Mouse (Mus musculus) v-Abl transformed pro-B cells (cell line): ENCODE data around the gene Gm3633.
"Not testable (repeated sequence)": the region's sequence is repeated elsewhere in the genome, so short reads cannot be mapped to it uniquely, and the experiment has no call there.

Source experiments
- in situ Hi-C, 2 experiments: fragments of 400-800 bp; cut with MboI; formaldehyde crosslinking; loops; one replicate each; pipeline ENCODE4 v1.15.1; 2025; ENCODE audit not compliant: unreplicated experiment in 2 of 2

The Gm3633 gene

DNA sequence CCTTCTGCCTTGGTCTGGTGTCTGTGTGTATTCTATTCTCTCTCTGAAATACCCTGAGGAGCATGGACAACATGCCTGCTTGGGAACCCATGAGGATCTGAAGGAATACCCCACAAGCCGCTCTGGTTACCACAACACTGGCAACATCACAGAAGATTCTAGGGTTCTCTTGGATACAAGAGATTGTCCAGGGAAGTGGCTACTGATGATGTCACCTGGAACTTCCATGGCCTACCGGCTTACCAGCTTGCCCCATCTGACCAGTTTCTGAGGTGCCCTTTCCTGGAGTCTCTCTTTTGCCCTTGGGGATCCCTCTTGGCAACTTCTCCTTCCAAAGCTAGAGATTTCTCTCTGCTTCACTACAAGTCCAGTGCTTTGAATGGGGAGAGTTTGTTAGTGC lies at the start of gene Gm3633:
Gene Gm3633, minus strand, starts transcription at position 101 of the 400 bp plus-strand sequence.
- in situ Hi-C loops, result not testable (repeated sequence)

DNA sequence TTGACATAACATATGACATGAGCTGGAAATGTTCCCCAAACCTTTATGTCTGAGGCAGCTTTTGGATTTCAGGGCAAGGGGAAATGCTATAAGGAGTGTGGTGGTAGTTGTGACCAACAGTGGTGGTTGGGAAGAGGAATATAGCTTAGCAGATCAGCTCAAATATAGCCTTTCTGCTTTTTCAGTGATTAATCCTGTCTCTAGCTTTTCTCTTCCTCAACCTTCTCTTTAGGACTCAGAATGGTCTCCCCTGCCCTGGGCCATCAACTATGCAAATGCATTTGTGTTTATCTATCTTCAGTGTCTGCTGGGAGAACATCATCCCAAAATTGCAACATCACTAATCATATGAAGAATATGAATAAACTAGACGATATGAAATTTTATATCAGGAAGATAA lies 13.9 kb upstream of the Gm3633 start, which contains the start of gene Gm10378:
Gene Gm10378, plus strand, starts transcription at position 301 of the 400 bp plus-strand sequence.
- in situ Hi-C loops, result not testable (repeated sequence)

DNA sequence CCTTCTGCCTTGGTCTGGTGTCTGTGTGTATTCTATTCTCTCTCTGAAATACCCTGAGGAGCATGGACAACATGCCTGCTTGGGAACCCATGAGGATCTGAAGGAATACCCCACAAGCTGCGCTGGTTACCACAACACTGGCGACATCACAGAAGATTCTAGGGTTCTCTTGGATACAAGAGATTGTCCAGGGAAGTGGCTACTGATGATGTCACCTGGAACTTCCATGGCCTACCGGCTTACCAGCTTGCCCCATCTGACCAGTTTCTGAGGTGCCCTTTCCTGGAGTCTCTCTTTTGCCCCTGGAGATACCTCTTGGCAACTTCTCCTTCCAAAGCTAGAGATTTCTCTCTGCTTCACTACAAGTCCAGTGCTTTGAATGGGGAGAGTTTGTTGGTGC lies 41.9 kb downstream of the Gm3633 start, which contains the start of gene Gm17124:
Gene Gm17124, minus strand, starts transcription at position 101 of the 400 bp plus-strand sequence.
- in situ Hi-C loops, result not testable (repeated sequence)
